Mouse (Mus musculus) liver, adult 2 months (tissue): ENCODE results near the gene Ap2a2.

Experiments
- CTCF ChIP-seq: fragments of 200-500 bp; IDR thresholded peaks from 2 replicates; pipeline ENCODE4 v1.5.1; 2011; ENCODE audit warnings: low read depth, low read length, control low read depth
- POLR2A ChIP-seq: fragments of 200-500 bp; IDR thresholded peaks from 2 replicates; pipeline ENCODE4 v1.6.1; 2011; ENCODE audit warnings: low read length, control low read depth; ENCODE audit not compliant: insufficient read depth; ENCODE audit errors: extremely low read depth

DNA sequence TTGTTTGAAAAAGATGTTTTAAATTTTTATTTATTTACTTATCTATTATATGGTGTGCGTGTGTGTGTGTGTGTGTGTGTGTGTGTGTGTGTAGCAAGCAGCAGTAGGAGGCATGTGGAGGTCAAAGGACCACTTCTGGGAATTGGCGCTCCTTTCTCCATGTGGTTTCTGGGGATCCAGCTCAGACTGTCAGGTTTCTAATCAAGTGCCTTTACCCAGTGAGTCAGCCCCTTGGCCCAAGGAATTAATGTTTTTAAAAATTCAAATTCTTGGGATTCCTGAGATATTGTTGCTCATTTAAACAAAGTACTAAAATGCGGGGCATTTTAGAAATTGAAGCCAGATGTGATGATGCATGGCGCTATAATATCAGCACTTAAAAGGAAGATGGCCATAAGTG, 20.3 kb upstream of the Ap2a2 start:
- TF ChIP-seq POLR2A, result no peak
- TF ChIP-seq CTCF, result no peak
